Mouse (Mus musculus) ES-E14 (cell line): ENCODE measurements around the gene Mgll.

Source experiments
- HCFC1 ChIP-seq: IDR thresholded peaks from 2 replicates; pipeline ENCODE4 v1.6.1; 2012; ENCODE audit warnings: low read length, inconsistent platforms, borderline replicate concordance; ENCODE audit not compliant: insufficient read depth
- ZNF384 ChIP-seq: IDR thresholded peaks from 2 replicates; pipeline ENCODE4 v1.6.1; 2012; ENCODE audit warnings: low read depth, low read length, inconsistent platforms

GRCm38 (mm10) chr6:88785781-88786542, 61.8 kb downstream of the Mgll start:
- no peak for TF ChIP-seq ZNF384
- no peak for TF ChIP-seq HCFC1
